Mouse (Mus musculus) retina, postnatal 7 days (tissue): Measurements from ENCODE around the gene Spef2.
"Not testable (repeated sequence)": the region's sequence is repeated elsewhere in the genome, so short reads cannot be mapped to it uniquely, and the experiment has no call there.

Experiments
- DNase-seq: peaks from one replicate; pipeline ENCODE4 v3.0.0-alpha.2; 2012; ENCODE audit warnings: low read depth, low spot score

Gene Spef2

DNA sequence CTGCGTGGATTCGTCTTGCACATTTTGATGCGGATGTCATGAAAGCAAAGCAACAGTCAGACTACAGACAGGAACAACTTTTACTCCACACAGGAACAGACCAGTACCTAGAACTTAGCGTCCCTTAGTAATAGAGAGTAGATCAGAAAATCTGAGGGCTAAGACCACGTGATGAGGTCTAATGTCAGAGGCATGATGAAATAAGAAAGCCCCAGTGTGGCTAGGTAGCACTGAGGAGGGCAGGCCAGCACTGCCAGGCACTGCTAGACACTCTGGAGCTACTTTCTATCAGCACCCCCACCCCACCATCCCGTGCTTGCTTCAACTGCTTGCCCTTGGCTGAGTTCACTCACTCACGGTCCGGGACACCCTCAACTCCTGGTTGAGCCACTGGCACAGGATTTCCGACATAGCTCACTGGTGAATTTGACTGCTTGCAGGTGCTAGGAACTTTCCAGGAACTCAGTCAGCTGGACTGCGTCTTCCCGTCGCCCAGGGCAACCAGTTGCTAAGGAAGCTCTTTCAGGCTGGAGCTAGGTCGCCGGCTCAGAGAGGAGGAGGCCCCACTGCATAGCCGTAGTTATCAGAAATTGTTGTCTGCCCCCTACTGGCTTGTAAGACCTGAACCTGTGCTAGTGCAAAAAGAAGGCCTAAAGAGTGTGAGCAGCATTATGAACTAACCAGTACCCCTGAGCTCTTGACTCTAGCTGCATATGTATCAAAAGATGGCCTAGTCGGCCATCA, at the start of gene Spef2:
Gene Spef2 (minus strand): TSS at position 510 of the 744 bp plus-strand sequence.
- peak; percentile 27 for DNase-seq

DNA sequence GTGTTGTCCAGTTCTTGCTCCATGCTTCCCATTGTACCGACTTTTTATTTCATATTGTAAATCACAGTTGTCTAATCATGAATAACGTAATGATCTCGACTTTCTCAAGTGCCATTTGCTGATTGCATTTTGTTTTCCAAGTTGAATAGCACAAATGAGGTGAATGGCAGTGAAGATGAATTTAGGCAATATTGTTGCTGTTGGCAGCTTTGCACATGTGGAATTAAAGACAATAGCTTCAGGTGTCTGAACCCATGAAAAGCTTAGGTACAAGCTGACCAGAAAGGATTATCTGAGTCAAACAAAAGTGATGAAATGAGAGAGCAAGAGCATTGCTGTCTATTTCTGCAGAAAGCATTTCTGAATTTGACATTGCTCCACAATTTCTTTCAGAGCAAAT, 45.5 kb upstream of the Spef2 start:
- no peak for DNase-seq

DNA sequence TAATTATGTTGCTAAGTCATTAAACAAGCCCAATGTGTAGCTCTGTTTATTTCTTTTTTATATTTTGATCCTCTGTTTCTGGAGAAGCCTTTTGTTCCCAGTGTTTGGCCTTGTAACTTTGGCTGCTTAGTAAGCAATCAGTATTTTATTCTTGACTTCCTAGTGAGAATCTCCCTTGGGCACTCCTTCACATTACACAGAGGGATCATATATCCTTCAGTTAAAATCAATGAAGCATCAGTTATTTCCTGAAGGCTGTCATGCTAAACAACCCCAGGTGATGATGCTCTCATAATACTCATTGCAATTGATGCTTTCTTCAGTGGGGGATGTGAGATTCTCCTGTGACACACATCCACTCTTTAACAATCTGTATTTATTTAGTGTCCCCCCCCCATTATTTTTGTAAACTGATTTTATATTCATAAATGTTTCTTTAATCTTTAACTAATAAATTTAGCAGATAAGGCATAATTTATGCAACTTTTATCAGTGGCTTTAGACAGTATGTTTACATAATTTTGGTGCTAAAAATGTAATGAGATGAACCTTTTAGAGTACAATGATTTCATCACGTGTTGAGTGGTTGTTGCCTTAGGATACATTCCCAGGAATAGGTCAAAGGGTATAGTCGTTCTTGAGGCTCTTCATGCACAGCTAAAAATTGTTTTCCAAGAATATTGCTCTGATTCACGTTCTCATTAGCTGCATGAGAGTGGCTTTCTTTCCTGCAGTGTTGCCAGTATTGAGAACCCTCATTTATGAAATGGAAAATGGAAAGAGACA, 39.8 kb upstream of the Spef2 start:
- no peak for DNase-seq

DNA sequence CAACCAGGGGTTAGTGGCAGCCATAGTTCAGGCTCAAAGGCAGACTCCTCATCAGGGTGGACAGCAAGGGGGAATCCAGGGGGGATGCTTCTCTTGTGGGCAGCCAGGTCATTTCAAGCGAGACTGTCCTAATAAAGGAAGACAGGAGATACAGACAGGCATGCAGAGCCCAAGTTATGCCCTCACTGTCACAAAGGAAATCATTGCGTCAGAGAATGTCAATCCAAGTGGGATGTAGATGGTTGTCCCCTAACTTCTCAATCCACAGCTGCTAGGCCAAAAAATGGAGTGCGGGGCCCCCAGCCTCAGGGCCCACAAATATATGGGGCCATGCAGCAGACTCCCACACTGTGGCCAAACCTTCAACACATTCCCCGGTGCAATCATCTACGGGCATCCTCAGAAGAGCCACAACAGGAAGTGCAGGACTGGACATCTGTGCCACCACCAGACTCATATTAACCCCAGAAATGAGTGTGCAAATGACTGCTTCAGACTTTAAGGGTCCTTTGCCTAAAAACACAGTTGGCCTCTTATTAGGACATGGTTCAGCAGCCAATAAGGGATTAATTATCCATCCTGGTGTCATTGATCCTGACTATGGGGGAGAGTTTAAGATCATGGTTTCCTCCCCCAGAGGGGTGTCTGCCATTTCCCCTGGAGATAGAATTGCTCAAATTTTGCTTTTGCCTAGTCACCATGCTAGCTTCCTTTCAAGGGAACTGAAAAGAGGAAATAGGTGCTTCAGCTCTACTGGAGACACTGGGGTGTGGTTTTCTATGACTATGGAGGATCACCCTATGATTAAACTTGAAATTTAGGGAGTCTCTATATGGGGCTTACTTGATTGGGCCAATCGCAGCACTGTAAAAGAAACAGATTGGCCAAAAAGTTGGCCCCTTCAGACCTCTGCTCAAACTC, 25.8 kb upstream of the Spef2 start:
- DNase-seq: not testable (repeated sequence)

DNA sequence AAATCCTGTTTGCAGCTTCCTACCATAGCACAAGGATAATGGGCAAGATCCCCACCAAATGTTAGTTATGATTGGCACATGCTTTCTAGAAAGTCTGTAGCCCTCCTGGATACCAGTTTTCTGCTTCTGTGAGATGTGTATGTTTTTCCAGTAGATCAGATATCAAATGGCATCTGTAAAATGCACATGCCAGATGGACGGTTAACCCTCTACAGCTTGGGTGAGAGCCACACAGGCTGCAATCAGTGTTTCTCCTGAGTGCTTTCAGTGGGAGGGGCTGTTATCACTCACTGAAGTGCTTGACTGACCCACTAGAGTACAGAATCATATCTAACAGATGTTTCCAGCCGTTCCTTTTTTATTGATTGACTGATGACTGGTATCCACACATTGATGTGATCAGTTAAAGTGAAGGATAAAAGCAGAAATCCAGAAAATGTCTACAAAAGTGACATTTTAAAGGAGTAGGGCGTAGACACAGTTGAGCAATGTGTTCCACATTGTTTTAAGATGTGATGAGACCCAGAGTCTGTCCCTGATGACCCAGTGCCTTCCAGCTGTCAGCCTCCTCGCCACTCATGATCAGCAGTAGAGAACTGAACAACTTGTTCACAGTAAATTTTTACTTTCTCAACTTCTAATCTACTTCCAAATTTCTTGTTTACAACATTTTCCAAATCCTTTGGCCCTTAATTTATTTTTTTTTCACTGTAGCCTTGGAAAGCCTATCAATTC, 19.7 kb upstream of the Spef2 start:
- no peak for DNase-seq

DNA sequence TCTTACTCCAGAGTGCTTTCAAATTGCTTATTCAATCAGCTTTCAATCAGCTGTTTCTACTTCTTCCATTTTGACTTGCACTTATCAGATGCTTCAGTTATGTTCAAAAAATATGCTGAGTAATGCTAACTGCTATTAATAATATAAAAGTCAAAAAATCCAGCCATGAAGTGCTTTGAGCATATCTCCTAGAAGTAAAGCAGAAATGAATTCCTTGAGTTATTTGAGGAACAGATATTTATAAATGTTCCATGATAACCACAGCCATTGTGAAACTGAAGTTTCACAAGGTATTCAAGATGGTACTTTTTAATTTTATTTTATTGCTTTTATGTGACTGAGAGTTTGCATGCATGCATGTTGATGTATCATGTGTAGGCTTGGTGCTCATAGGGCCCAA, 18.4 kb upstream of the Spef2 start:
- no peak for DNase-seq

DNA sequence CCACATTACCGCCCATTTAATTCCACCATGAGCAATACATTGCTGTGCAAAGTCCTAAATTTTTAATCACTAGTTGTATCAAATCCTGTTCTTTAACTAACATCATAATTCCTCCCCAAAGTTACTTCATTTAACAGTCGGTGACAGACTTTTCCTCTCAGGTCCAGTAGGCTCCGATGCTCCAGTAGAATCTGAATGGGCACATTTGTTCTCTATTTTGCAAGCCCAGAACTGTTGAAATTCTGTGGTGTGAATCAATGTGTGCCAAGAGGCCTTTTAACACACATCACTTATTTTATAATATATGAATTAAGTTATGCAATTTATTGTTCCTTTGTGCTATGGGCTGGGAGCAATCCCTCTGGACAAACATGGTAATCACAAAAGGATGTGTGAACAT, 2.3 kb upstream of the Spef2 start:
- no peak for DNase-seq

DNA sequence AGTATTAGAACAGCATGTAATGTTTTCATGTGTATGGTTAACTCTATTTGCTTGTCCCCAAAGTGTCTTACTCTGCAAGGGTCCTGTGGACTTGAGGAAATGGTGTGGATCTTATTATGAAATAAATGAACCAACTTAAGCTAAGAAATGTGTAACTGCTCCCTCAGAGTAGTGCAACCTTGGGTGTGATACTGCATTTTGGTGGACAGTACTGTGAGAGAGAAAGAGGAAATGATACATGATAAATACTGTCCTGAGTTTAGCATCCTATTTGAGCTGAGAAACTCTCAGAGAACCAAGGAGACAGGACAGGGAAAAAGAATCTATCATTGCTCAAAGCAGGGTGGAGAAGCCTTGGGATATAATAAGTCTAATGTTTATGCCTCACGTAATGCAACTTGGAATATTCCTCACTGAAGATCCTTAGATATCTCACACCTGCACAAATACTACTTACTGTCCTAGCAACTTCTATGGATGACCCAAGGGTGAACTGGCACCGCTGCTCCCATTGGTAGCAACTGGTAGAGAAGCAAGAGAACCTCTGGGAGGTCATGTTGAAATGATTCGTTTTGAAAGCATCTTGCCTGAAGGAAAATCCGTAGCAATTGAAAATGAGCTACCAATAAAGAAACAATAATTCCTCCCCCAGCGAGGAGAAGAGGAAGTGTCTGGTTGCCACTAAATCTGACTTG, 1.1 kb downstream of the Spef2 start:
- DNase-seq: no peak

DNA sequence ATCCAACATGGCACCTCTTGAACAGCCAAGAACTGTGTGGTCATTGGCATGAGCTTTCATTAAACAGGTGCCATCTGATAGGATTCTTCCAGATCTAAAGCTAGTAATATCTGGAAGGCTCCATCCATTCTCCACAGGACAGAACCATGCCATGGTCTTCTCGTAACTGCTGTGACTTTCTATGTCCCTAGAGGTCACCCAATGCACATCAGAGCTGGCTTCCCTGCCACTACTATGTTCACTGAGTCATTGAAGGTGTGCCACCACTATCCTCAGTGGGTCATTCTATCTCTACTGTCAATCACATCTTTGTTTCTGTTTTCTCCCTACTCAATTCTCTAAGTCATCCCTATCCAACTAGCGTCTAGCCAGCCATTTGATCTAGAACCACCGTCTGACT, 6.5 kb downstream of the Spef2 start:
- DNase-seq: no peak

DNA sequence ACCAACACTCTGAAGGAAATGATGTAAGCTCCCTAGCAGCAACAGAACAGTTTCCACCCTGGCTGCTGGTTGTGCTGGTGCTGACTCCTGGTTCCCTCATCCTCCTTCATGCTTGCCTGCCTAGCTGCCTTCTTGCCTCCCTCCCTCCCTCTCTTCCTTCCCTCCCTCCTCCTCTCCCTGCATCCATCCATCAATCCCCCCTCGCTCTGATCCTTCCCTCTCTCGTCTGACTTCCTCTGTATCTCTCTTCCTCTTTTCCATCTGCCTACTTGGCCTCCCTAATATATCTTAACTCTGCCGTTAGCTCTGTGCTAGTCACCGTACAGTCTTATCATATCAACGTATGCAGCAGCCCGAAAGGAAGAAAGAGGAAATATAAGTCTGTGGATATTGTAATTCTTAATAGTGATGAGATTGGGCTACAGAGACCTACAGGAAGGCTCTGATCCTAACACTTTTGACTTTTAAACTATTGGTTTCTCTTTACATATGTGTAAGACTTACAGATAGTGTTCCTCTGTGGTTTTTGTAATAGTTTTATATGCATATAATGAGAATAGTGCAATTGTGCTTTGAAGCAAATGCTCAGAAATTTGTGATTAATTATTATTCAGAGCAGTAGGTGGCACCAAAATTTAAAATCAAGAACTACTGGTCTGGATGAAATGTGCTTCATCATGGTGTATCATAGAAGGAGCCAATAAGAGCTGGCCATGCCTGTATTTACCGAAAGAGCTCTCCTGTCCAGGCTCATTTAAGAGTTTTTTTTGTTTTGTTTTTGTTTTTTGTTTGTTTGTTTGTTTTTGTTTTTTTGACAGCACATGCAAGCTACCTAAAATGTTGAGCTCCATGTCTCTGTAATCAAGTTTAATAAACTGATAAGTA, 33.9 kb downstream of the Spef2 start:
- no peak for DNase-seq

DNA sequence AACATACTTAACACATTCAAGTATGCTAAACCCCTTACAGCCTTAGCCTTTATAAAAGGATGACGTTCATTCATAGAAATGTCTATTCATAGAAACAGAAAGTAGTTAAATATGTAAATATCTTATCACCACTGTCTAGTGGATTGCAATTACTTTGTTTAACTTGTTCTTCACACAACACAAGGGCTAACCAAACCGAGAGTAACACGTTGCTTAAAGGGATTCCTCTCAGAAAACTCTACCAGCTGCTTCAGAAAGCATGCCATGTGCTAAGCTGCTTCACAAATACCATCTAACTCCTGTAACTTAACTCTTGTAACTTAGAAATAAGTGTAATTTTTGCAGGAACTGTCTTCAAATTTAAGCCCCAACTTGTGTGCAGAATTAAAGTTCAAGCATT, 35.0 kb downstream of the Spef2 start:
- no peak for DNase-seq

DNA sequence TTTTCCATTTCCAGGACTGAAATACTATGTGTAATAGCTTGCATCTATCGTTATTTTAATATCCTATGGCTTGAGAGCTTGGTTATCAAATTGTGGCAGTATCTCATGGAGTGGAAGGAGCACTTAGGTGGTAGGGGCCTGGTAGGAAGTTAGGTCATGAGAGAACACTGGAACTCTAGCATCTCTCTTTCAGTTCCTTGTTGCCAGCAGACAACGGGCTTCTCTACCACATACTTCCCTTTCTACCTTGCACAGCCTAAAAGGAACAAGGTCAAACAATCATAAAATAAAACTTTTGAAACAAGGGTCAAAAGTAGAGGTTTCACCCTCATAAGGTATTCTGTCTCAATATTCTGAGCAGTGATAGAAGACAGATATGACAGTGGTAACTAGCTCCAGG, 38.3 kb downstream of the Spef2 start:
- DNase-seq: no peak

DNA sequence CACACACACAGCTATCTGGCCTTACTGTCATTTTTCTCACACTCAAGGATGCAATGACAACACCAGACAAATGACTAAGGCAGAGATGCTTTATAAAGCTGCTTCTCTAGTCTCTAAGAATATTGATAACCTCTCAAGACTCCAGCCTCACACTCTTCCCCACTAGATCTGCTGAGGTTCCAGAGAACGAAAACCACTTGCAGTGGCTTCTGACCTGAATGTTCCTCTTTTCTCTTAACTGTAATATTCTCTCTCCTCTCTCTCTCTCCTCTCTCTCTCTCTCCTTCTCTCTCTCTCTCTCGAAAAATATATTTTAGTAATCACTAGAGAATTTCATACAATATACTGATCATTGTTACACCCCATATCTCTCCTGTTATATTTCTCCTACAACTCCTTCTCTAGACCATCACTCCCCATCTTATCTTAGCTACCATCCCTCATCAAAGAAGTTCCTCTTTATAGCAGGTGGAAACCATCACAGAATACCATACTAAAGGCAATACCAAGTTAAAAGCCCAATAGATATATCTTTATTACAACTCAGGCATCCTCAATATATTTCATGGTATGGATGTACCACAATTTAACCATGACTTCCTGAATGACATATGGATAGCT, 42.7 kb downstream of the Spef2 start:
- DNase-seq: no peak

DNA sequence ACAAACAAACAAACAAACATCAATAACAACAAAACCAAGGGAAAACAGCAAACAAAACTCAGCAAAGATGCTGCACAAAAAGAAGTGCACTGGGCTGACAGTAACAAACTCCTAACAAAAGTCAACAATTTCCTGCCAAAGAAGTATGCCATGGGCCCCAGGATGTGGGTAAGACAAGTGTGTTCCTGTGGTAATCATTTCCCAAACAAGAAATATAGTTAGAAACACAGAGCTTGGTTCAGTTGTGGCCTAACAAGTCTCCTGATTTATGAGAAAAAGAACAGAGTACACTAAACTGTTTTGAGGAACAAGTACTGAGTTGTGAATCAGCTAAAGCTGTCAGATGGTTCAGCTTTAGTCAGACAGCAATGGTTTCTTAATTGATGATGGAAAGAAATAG, 46.8 kb downstream of the Spef2 start:
- no peak for DNase-seq

DNA sequence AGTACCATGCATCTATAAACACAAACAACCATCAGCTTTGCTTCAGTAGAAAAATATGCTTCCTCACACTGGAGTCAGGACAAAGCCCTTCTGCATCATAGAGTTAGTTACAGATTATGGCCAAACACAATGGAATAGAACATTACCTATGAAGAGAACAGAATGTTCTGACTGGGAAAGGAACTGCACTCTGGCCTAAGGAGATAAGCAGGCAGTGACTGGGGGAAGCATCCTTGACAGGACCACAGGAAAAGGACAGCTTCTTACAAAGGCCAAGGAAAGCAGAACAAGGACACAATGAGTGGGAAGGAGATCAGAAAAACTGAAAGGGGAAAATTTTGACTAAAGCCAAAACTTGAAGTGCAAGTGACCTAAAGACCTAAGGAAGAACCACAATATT, 56.9 kb downstream of the Spef2 start:
- no peak for DNase-seq

DNA sequence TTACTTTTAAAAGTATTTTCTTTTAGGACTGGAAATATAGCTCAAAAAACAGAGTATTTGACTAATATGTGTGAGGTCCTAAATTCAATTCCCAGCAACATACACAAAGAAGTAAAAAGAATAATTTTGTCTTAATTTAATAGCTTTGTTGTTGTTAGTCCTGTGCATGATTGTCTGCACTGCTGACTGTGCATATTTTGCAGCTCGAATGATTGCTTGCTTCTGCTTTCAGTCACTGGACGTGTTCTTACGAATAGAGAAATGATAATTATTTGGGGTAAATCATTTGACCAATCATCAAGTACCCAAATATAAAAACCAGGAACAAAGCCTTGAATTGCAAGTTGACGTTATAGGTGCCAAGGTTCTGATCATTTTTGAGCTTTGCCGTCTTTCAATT, 57.8 kb downstream of the Spef2 start:
- DNase-seq: no peak

DNA sequence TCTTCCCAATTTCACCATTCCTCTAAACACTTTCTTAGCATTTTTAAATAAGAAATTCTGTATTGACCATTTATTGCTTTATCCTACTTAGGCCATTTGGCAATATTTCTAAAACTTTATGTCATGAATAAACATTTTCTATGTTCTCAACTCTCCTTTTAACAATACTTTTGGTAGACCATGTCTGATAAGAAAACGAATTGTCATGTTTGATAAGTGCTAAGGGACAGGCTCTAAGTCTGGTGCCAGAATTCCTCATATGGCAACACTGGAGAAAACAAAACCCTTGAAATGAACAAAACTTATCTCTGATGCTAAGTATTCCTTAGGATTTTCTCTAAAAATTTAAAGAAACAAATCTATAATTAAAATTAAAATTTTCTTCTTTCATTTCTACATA, 58.2 kb downstream of the Spef2 start:
- DNase-seq: no peak

DNA sequence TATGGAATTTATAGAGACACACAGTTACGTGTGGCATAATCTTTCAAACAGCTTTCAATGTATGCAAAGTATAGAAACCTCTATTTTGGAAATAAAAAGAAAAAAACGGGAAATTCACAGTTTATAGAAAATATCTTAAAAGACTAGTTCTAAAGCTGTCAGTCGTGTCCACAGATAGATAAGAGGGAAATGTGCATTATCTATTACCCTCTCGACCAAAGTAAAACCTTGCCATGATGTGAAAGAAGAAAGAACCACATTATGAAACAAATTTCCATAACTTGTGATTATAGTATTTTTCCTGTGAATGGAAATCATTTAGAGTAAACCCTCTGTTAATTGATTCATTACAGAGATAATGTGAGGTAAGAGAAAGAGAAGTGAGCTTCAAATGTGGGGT, 65.2 kb downstream of the Spef2 start:
- DNase-seq: no peak

DNA sequence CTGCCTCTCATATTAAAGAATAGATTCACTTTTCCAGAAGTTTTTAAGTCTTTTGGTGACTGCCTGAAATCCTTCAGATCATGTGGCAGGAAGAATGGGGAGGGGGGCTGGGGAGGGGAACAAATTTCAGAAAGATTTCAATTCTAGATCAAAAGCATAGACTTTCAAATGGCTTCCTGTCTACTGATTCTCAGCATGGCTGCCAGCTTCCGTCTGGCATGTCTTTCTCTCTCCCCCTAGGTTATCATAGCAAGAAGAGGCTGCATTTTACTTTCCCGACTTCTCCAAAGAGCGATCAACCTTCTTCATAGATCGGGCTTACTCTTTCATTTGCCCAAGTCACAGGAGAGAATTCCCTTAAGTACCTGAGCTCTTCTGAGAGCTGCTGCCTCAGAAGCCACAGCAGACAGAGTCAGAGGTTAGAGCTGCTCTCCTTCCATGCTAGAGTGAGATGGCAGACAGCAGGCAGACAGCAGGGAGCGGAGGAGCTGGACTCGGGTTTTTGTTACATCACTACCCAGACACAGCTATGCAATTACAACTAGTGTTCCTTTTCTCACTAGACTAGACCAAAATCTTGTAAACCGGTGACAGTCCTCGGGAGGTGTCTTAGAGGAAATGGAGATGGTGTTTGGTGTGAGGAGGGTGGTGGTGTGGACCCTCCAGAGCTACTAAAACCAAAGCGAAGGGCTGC, 71.2 kb downstream of the Spef2 start:
- no peak for DNase-seq
